Mouse (Mus musculus) lung, adult 2 months (tissue): ENCODE results near the gene Tlr5. TPM values are rescaled to one million over a fixed set of nuclear protein-coding genes. Genes with fewer than 3 reads are reported as not detected.

Experiments used
- DNase-seq: peaks from one replicate; pipeline ENCODE4 v3.0.0; 2022
- H3K4me1 ChIP-seq: fragments of 200-500 bp; 2 replicates; pipeline ENCODE4 v1.6.1; 2011; ENCODE audit warnings: low read length; ENCODE audit not compliant: control insufficient read depth, insufficient read depth
- H3K4me3 ChIP-seq: fragments of 200-500 bp; replicated peaks from 2 replicates; pipeline ENCODE3; 2011; ENCODE audit warnings: low read depth, mild to moderate bottlenecking, control low read depth, low read length; ENCODE audit errors: extremely low read depth
- CTCF ChIP-seq: fragments of 200-500 bp; IDR thresholded peaks from 2 replicates; pipeline ENCODE4 v1.5.1; 2011; ENCODE audit warnings: mild to moderate bottlenecking, low read length, control low read depth; ENCODE audit not compliant: insufficient read depth
- POLR2A ChIP-seq: fragments of 200-500 bp; IDR thresholded peaks from 2 replicates; pipeline ENCODE4 v1.6.1; 2011; ENCODE audit warnings: low read depth, mild to moderate bottlenecking, control low read depth, low read length, borderline replicate concordance; ENCODE audit errors: extremely low read depth
- WGBS: fragments of 180-500 bp; shearing (Covaris S2); methylation state at CpG from one replicate; pipeline ENCODE4 v1.1.7; 2018; 5-methylcytosine and 5-hydroxymethylcytosine counted together
- polyA plus RNA-seq: library from polyadenylated mRNA; depleted of rRNA; stranded (reverse); fragments of >200 nt; gene quantifications from 2 replicates; pipeline ENCODE4 v1.2.3, GENCODE M21; 2012

Gene Tlr5
- polyA plus RNA-seq, 1 experiment = 7.4 TPM

DNA sequence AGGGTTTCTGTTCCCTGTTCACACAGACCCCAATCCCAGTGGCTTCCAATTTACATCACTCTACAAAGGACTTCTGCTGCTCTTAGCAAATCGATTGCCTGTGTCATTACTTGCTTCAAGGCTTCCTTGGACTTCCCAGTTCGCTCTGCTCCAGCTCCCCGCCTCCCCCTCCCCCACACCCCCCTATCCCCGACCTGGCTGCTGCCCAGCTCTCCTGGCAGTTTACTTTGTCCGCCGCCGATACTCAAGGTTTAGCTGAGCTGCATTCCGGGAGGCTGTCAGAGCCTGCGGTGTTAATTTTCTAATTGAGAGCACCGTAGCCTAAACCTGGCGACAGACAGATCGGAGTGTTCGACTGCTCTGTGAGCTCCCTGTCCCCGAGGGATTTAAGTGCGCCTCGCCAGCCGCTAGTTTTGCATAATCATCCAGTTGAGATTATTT lies 4.7 kb downstream of the Tlr5 start:
- Histone ChIP-seq H3K4me1 (peaks cover 15% of the 10 kb centered on the region), H3K4me3 (peak overlapping the region; percentile 47)
- TF ChIP-seq POLR2A (no peak), CTCF (no peak)
- 7% methylated on average over 17 of the region's 17 CpGs for WGBS
- peak; percentile 42 for DNase-seq

DNA sequence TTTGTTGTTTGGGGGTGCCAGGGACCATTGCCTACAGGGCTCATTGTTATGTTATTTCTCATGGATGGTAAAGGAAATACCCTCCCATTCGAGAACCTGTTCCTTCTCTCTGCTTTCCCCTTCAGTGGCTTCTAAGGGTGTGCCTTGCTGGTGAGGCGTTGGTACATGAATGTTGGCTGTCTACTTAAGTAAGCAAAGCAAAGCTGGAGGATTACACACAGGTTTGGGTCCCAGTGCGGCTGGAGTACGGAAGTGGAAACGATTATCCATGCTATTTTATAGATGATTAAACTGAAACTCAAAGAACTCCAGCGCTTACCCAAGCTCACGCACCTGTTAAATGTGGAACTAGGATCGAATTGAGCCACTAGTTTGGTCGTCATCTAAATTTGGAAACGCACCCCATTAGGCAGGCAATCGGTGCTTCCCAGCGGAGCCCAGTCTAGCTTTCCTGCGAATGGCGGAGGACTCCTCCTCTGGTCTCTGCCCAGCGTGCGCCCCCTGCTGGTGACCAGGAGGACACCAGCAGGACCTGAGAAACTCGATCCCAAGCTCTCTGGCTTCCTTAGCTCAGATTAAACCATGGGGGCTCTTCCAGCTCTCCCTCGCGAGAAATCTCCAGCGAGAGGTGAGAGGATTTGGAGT lies 5.3 kb downstream of the Tlr5 start:
- WGBS = under 1% methylated on average over 20 of the region's 20 CpGs
- Histone ChIP-seq H3K4me3 (peak overlapping the region; percentile 52), H3K4me1 (peaks cover 10% of the 10 kb centered on the region)
- peak; percentile 82 for DNase-seq
- peak; percentile 87 for TF ChIP-seq CTCF
- TF ChIP-seq POLR2A = 0 out of 2 replicates have a peak, but pooled peaks have one; percentile 12

DNA sequence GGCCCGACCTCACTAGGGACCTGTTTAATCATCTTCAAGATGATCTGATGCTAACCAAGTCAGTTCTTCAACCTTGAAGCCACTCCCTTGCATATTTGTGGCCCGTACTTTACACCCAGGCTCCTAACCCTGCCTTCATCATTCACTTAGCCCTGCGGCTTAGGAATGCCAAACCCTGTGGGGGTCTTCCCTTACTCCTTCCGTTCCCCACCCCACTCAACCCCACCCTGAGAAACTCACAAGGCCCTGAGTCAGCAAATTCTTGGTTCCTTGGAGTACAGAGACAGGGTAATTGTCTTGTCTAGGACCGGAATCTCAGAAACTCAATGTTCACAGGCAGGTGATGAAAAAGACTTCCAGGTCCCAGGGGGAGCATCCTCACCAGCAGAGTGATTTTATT lies 6.5 kb downstream of the Tlr5 start:
- H3K4me3 ChIP-seq = no peak overlapping the region
- H3K4me1 ChIP-seq = peaks cover 10% of the 10 kb centered on the region; the same call in 1 of the 2 replicates
- DNase-seq = no peak
- WGBS = 84% methylated on average over 5 of the region's 5 CpGs
- no peak for TF ChIP-seq CTCF
- no peak for TF ChIP-seq POLR2A

DNA sequence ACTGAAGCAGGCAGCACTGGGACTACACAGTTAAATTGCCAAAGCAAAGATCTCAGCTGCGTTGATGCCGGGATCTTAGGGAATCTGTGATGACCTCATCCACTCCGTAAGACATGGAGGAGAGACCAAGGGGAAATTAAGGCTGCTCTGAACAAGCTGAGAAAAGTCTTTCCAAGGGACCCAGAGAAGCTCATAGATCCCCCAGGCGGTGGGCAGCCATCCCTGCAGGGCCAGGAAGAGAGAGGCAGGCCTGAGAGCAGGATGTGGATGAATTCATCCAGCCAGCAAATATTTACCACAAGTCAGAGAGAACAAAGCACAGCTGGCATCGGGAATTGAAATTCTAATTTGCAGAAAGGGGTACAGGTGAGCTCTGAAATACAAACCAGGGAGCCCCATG lies 8.7 kb downstream of the Tlr5 start:
- no peak overlapping the region for H3K4me3 ChIP-seq
- DNase-seq = no peak
- no peak for TF ChIP-seq CTCF
- peaks cover 6% of the 10 kb centered on the region; the same call in 1 of the 2 replicates for H3K4me1 ChIP-seq
- 43% methylated on average over 5 of the region's 5 CpGs for WGBS

DNA sequence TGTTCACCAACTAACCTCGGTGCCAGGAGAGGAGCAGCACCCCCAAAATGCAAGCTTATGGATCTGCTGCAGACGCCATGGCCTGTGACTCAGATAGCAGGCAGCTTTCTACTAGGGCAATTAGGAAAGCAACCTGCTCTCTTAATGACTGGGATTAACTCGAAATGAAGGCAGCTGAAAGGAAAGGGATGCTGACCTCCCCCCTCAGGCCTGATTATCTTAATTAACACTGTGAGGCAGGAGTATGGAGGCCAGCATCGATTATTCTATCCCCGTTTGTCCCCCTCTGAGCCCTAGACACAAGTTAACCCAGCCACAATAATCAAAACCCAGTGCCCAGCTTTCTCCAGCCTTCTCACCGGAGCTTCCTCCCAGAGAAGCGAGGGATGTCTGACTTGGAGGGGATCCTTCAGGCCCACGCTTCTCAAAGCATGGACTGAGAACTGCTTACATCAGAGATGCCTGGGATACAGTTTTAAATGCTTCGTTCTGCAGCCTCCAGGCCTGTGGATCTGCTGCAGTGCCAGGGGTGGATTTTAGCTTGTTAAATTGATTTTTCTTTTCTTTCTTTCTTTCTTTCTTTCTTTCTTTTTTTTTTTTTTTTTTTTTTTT lies 10.4 kb downstream of the Tlr5 start:
- 83% methylated on average over 9 of the region's 9 CpGs for WGBS
- no peak overlapping the region for H3K4me3 ChIP-seq
- TF ChIP-seq POLR2A = no peak
- no peak for TF ChIP-seq CTCF
- DNase-seq = no peak
- peaks cover 3% of the 10 kb centered on the region; the same call in 1 of the 2 replicates for H3K4me1 ChIP-seq

DNA sequence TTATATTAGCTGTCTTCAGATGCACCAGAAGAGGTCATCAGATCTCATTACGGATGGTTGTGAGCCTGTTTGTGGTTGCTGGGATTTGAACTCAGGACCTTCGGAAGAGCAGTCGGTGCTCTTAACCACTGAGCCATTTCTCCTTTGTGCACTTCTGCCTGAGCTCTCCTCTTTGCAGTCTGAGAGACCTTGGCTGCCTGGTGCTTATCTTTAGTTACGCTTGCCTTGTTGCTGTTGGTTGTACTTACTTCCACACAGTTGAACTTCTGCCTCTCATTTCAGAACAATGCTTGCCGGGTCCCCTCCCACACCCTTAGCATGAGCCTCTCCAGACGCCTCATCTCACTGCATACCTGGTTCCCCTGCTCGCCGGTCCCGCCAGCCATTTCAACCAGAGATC lies 14.1 kb downstream of the Tlr5 start:
- no peaks in the 10 kb centered on the region for H3K4me1 ChIP-seq
- 82% methylated on average over 9 of the region's 9 CpGs for WGBS
- TF ChIP-seq CTCF = no peak
- no peak for TF ChIP-seq POLR2A
- H3K4me3 ChIP-seq = no peak overlapping the region
- no peak for DNase-seq

DNA sequence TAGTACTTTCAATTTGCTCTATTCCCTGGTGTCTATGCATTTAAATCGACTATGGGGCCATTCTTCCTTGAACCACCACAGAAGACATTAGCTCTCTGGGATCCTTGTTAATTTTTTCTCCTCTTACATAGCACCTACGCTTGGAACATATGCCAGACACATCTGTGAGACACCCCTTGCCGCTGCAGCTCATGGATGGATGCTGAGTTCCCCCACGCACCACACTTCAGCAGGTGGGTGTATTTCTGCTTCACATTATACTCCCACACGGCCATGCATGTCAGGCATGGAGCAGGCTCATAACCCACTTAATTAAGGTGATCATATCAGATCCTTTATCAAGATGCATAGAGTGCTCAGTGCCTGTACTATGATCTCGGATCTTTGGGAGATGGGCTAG lies 17.7 kb downstream of the Tlr5 start:
- no peak for DNase-seq
- H3K4me3 ChIP-seq = no peak overlapping the region
- WGBS = 87% methylated on average over 6 of the region's 6 CpGs
- TF ChIP-seq POLR2A (no peak), CTCF (no peak)
- no peaks in the 10 kb centered on the region for H3K4me1 ChIP-seq

DNA sequence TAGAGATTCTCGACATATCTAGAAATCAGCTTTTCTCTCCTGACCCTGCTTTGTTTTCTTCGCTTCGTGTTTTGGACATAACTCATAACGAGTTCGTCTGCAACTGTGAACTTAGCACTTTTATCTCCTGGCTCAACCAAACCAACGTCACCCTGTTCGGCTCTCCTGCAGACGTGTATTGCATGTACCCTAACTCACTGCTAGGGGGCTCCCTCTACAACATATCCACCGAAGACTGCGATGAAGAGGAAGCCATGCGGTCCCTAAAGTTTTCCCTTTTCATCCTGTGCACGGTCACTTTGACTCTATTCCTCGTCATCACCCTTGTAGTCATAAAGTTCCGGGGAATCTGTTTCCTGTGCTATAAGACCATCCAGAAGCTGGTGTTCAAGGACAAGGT lies 20.2 kb downstream of the Tlr5 start:
- no peak overlapping the region for H3K4me3 ChIP-seq
- no peak for DNase-seq
- H3K4me1 ChIP-seq = no peaks in the 10 kb centered on the region
- WGBS = 79% methylated on average over 14 of the region's 14 CpGs
- no peak for TF ChIP-seq POLR2A
- TF ChIP-seq CTCF = no peak

DNA sequence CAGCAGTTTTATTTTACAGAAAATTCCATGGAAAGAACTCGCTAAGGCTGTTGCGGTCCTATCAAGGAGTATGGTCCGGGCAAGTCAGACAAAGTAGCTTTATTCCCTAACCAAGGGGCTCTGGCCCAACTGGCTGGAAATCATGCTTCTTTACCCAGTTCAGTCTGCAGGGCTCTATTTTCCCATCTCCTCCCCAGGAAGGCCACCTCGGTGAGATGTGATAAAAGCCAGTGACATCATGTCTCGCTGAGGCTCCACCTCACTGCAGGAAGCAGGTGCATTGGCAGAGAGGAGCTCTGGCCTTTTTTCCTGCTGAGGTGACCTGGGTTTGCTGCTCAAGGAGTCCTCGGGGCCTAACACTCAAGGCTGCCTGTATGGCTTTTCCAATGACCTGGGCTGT lies 26.1 kb downstream of the Tlr5 start:
- Histone ChIP-seq H3K4me3 (no peak overlapping the region), H3K4me1 (peaks cover 4% of the 10 kb centered on the region; the same call in 1 of the 2 replicates)
- 66% methylated on average over 6 of the region's 6 CpGs for WGBS
- TF ChIP-seq POLR2A (no peak), CTCF (no peak)
- no peak for DNase-seq

DNA sequence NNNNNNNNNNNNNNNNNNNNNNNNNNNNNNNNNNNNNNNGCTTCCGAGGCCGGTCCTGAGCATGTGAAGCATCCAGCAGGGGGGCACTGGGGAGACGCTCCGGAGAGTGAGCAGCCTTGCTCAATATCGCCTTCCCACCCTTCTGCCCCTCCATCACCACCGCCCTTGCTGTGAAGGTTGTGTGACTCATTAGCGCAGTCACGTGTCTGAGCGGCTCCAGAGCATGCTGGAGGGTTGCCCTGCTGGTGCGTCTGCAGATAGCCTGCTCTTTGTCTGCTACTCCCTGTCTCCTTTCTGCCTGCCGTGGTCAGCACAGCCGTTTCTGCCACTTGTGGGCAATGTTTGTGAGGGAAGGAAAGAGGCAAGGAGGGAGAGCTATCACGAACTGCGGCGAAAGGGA lies 28.4 kb downstream of the Tlr5 start:
- peak; percentile 77 for DNase-seq
- Histone ChIP-seq H3K4me1 (peaks cover 4% of the 10 kb centered on the region; the same call in 1 of the 2 replicates), H3K4me3 (peak overlapping the region; percentile 38)
- under 1% methylated on average over 13 of the region's 15 CpGs for WGBS
- peak; percentile 36; the same call in 1 of the 2 replicates for TF ChIP-seq POLR2A
- peak; percentile 51 for TF ChIP-seq CTCF

DNA sequence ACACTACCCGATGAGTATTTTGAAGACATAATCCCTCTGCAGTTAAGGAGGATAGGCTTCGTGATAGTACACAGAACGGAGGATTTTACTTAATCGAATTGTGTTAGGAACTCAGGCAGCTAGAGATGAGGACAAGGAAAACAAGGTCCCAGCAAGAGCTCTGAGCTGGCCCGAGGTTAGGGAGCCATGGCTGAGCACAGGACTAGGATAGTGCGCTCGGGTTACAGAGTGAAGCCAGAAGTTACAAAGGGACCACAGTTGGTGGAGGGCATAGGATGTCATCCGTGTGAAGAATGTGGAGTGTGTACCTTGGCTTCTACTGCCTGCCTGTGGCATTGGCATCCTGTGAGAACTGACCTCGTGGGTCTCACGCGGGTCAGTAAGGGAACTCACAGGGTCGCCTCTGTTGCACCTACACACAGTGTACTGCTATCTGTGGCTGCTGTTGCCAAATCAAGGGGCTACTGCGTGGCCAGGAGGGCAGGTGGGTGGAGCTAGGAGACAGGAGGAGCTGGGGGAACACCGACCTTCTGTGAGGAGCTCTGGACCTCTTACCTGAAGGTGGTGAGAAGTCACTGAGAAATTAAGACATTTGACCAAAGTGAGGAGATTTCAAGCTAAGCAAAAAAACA lies 29.0 kb downstream of the Tlr5 start:
- TF ChIP-seq CTCF = no peak
- TF ChIP-seq POLR2A = no peak
- WGBS = 38% methylated on average over 14 of the region's 14 CpGs
- Histone ChIP-seq H3K4me1 (peaks cover 4% of the 10 kb centered on the region; the same call in 1 of the 2 replicates), H3K4me3 (no peak overlapping the region)
- no peak for DNase-seq
